In the genomic region with DNA sequence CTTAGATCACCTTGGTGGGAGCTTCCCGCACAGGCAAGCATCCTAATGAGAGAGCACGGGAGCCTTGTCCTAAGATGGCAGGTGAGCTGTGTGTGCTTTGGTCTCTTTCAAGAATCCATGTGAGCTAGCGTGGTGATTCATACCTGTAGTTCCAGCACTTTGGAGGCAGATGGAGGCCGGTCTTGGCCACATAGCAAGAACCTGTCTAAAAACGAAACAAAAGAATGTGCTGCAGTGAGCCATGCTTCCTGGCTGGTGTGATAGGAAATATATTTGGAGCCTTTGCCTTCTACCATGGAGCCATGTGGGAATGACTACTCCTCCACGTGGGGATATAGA, we compare ENCODE assay signal across 3 mouse cellular contexts.
"Had no signal": no experiment of that assay in that cellular context is flagged by ENCODE, and none has a peak within 500 bp of the region (broad histone marks: within the 10 kb centered on the region; RNA-seq: fewer than 3 reads in every experiment).

No protein-coding gene starts in this region.

- H3K4me3 ChIP-seq: liver, embryonic 13.5 days had no signal

- DNase-seq: liver, embryonic 13.5 days; lung, adult 2 months; right cerebral cortex, postnatal 14 days had no signal

- H3K27ac ChIP-seq: liver, embryonic 13.5 days had no signal
